Mouse (Mus musculus) liver, adult 2 months (tissue): Measurements from ENCODE around the gene Htra3. TPM values are rescaled to one million over a fixed set of nuclear protein-coding genes. Genes with fewer than 3 reads are reported as not detected.

ENCODE experiments used
- DNase-seq: peaks from one replicate; pipeline ENCODE4 v3.0.0-alpha.2; 2011; ENCODE audit warnings: low read depth, low spot score; ENCODE audit errors: extremely low read depth
- H3K27ac ChIP-seq: fragments of 200-500 bp; replicated peaks from 2 replicates; pipeline ENCODE4 v1.5.1; 2012; ENCODE audit warnings: low read depth, mild to moderate bottlenecking, control low read depth, inconsistent platforms, low read length; ENCODE audit not compliant: insufficient read depth
- H3K27me3 ChIP-seq: fragments of 200-500 bp; 2 replicates; pipeline ENCODE4 v1.6.1; 2012; ENCODE audit warnings: mild to moderate bottlenecking, moderate library complexity, low read length, inconsistent platforms; ENCODE audit not compliant: control insufficient read depth, insufficient read depth
- H3K36me3 ChIP-seq: fragments of 200-500 bp; 2 replicates; pipeline ENCODE4 v1.6.1; 2012; ENCODE audit warnings: low read length, inconsistent platforms; ENCODE audit not compliant: control insufficient read depth, insufficient read depth
- H3K4me1 ChIP-seq: fragments of 200-500 bp; 2 replicates; pipeline ENCODE4 v1.6.1; 2011; ENCODE audit warnings: low read length; ENCODE audit not compliant: control insufficient read depth, insufficient read depth
- H3K4me3 ChIP-seq: fragments of 200-500 bp; 2 replicates; pipeline ENCODE4 v1.5.1; 2011; ENCODE audit warnings: low read depth, mild to moderate bottlenecking, control low read depth, low read length, moderate library complexity; ENCODE audit not compliant: insufficient read depth
- H3K79me2 ChIP-seq: fragments of 200-500 bp; 2 replicates; pipeline ENCODE4 v1.6.1; 2012; ENCODE audit warnings: inconsistent platforms, mild to moderate bottlenecking, low read length, moderate library complexity; ENCODE audit not compliant: control insufficient read depth, insufficient read depth
- H3K9ac ChIP-seq: fragments of 200-500 bp; 2 replicates; pipeline ENCODE4 v1.6.1; 2012; ENCODE audit warnings: low read depth, mild to moderate bottlenecking, control low read depth, inconsistent platforms, low read length
- CTCF ChIP-seq: fragments of 200-500 bp; IDR thresholded peaks from 2 replicates; pipeline ENCODE4 v1.5.1; 2011; ENCODE audit warnings: low read depth, low read length, control low read depth
- POLR2A ChIP-seq: fragments of 200-500 bp; IDR thresholded peaks from 2 replicates; pipeline ENCODE4 v1.6.1; 2011; ENCODE audit warnings: low read length, control low read depth; ENCODE audit not compliant: insufficient read depth; ENCODE audit errors: extremely low read depth
- WGBS: fragments of 180-500 bp; shearing (Covaris S2); methylation state at CpG from one replicate; pipeline ENCODE4 v1.1.7; 2018; 5-methylcytosine and 5-hydroxymethylcytosine counted together
- polyA plus RNA-seq: library from polyadenylated mRNA; depleted of rRNA; stranded (reverse); fragments of >200 nt; gene quantifications from 2 replicates; pipeline ENCODE4 v1.2.3, GENCODE M21; 2012
- total RNA-seq: library from RNA; depleted of rRNA; stranded (reverse); fragments of >200 nt; gene quantifications from 2 replicates; pipeline ENCODE4 v1.2.3, GENCODE M21; 2014

Htra3 gene
- total and polyA plus RNA-seq, 2 experiments: 0.83 to 0.97 TPM

DNA sequence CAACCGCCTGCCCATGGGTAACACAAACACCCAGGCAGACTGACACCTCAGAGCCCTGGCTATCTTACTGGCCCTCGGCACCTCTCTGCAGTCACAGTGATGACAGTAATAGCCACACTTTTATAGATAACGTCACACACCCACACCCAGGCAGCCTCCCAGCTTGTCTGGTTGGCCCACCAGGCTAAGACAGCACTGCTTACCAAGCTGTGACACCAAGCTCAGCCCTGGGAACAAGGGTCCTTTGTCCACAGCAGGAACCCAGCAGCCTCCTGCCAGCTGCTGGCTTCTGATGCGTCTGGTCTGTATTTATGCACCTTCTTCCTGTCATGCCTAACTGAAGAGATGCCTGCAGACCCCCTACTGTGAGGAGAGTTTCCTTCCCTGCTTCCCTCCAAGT is 58.5 kb downstream of the Htra3 start:
- H3K79me2 ChIP-seq: no peaks in the 10 kb centered on the region
- 49% methylated on average over 4 of the region's 4 CpGs for WGBS

DNA sequence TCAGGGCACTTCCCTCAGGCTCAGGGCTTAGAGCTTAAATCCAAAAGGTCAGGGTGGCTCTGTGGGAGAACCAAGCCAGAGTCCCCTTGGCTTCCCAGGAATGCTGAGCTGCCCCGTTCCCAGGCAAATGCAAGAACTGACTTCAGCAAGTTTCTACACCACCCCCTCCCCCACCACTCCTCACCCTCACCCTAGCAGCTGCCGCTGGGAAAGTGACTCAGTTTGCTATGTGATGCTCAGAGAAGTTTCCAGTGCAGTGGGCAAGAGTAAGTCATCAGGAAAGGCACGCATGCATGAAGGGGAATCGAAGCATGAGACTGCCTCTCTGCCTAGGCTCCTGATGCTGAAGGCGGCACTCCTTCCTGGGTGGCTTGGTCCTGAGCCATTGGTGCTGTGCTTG is 62.6 kb downstream of the Htra3 start:
- Histone ChIP-seq H3K36me3 (no peaks in the 10 kb centered on the region; the same call in 1 of the 2 replicates), H3K4me1 (no peaks in the 10 kb centered on the region), H3K4me3 (no peak overlapping the region), H3K27ac (no peak overlapping the region), H3K27me3 (no peaks in the 10 kb centered on the region), H3K79me2 (no peaks in the 10 kb centered on the region), H3K9ac (no peak overlapping the region)
- 72% methylated on average over 5 of the region's 5 CpGs for WGBS
- no peak for DNase-seq
- no peak for TF ChIP-seq CTCF
- TF ChIP-seq POLR2A: no peak

More for the DNA sequence above, 58.5 kb downstream of the Htra3 start:
- TF ChIP-seq CTCF: no peak
- no peak for TF ChIP-seq POLR2A
- Histone ChIP-seq H3K4me1 (no peaks in the 10 kb centered on the region), H3K36me3 (no peaks in the 10 kb centered on the region), H3K27ac (no peak overlapping the region), H3K9ac (no peak overlapping the region), H3K4me3 (no peak overlapping the region), H3K27me3 (no peaks in the 10 kb centered on the region)
- no peak for DNase-seq

DNA sequence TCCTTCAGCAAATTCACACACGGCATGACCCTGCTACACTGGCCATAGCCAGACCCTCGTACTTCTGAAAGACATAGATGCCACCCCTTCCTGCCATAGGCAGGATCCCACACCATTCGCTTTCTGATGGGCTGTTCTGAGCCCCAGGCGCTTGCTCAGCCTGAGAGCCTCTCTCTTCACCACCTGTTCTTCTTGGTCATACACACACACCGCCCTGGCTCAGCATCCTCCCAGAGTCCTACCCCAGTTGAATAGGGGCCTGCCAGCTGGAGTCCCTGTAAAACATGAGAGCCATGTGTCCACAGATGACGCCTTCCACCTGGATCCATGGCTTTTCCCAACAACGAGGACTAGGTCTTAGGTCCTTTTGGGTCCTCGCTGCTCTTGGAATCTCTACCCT is 66.9 kb downstream of the Htra3 start:
- Histone ChIP-seq H3K36me3 (no peaks in the 10 kb centered on the region; the same call in 1 of the 2 replicates), H3K79me2 (no peaks in the 10 kb centered on the region), H3K27ac (no peak overlapping the region), H3K9ac (no peak overlapping the region), H3K4me3 (no peak overlapping the region), H3K4me1 (no peaks in the 10 kb centered on the region), H3K27me3 (no peaks in the 10 kb centered on the region)
- DNase-seq: no peak
- TF ChIP-seq POLR2A (no peak), CTCF (no peak)
- WGBS: 96% methylated on average over 8 of the region's 8 CpGs

DNA sequence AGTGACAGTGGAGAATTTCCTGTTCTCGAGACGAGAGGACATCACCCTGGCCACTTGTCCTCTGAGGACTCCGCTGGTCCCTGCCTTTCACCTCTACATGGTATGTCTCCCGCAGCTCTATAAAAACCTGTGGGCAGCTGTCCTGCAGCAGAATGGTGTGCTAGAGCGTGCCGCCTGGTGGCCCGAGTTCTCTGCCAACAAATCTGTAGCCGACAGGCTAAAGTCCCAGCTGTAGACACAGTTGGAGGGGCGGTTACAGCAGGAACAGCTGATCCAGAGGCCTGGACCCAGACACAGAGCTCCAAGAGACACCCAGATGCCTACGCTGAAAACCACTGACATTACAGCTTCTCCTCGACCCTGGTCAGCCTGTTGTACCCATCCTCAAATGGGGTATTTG is 67.7 kb downstream of the Htra3 start:
- TF ChIP-seq CTCF: no peak
- no peak for TF ChIP-seq POLR2A
- Histone ChIP-seq H3K27ac (no peak overlapping the region), H3K79me2 (no peaks in the 10 kb centered on the region), H3K36me3 (no peaks in the 10 kb centered on the region; the same call in 1 of the 2 replicates), H3K9ac (no peak overlapping the region), H3K4me1 (no peaks in the 10 kb centered on the region), H3K4me3 (no peak overlapping the region), H3K27me3 (no peaks in the 10 kb centered on the region)
- WGBS: 92% methylated on average over 11 of the region's 11 CpGs
- no peak for DNase-seq

DNA sequence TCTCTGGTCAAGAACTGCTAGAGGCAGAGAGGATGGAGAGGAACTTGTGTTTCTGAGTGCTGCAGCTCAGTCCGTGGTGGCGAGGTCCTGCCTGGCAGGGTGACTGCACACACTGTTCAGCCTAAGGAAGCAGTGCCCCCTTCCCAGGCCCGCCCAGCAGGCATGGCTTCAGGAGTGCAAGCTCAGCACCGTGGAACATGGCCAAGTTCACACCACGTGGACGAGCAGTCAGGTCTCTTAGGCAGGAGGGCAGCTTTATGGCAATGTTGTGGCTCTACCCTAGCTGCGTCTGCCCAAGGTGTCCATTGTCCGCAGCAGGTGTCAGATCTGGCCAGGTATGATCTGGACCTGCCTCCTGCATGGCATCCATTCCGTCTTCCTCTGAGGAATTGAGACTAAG is 68.4 kb downstream of the Htra3 start:
- WGBS: 87% methylated on average over 9 of the region's 9 CpGs
- H3K4me1 ChIP-seq: no peaks in the 10 kb centered on the region
- TF ChIP-seq POLR2A (no peak), CTCF (no peak)
- no peak overlapping the region for H3K27ac ChIP-seq
- DNase-seq: no peak
- H3K4me3 ChIP-seq: no peak overlapping the region
- H3K27me3 ChIP-seq: no peaks in the 10 kb centered on the region
- H3K9ac ChIP-seq: no peak overlapping the region
- H3K36me3 ChIP-seq: no peaks in the 10 kb centered on the region; the same call in 1 of the 2 replicates
- H3K79me2 ChIP-seq: no peaks in the 10 kb centered on the region

DNA sequence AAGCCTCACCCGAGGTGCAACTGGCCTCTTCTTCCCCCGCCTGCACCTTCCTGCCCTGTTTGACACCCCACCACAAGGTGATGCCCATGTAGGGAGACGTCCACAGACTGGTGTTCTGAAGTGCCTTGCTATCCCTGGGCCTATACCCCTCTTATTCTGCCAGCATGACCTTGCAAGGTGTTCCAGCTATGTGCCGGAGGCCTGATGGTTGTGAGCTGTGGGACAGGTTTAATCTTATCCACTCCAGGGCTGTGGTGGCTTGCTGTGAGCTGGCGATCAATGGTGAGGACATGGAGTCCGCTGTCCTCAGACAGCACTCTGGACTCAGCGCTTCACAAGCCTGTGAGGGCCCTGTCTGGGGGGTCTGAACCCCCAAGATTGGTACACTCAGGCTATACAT is 69.2 kb downstream of the Htra3 start:
- no peak for TF ChIP-seq POLR2A
- TF ChIP-seq CTCF: no peak
- Histone ChIP-seq H3K27ac (no peak overlapping the region), H3K27me3 (no peaks in the 10 kb centered on the region), H3K79me2 (no peaks in the 10 kb centered on the region), H3K9ac (no peak overlapping the region), H3K36me3 (no peaks in the 10 kb centered on the region; the same call in 1 of the 2 replicates), H3K4me1 (no peaks in the 10 kb centered on the region), H3K4me3 (no peak overlapping the region)
- WGBS: 97% methylated on average over 7 of the region's 7 CpGs
- no peak for DNase-seq
